Mouse (Mus musculus) C2C12 (cell line): ENCODE results near the gene Pard6a. TPM values are rescaled to one million over a fixed set of nuclear protein-coding genes. Genes with fewer than 3 reads are reported as not detected.

Experiments
- H3K27me3 ChIP-seq: one replicate; pipeline ENCODE4 v1.6.1; 2011; ENCODE audit not compliant: control insufficient read depth, insufficient read depth, insufficient read length
- H3K36me3 ChIP-seq: one replicate; pipeline ENCODE4 v1.6.1; 2011; ENCODE audit not compliant: control insufficient read depth, insufficient read depth
- H3K4me3 ChIP-seq: one replicate; pipeline ENCODE4 v1.5.1; 2011; ENCODE audit warnings: mild to moderate bottlenecking, control low read depth; ENCODE audit not compliant: poor library complexity, insufficient read depth, severe bottlenecking
- H3K79me2 ChIP-seq: one replicate; pipeline ENCODE4 v1.6.1; 2011; ENCODE audit not compliant: control insufficient read depth, insufficient read depth
- H3K79me3 ChIP-seq: one replicate; pipeline ENCODE4 v1.6.1; 2011; ENCODE audit warnings: low read depth, control low read depth
- H3ac ChIP-seq: one replicate; pipeline ENCODE3; 2011; ENCODE audit warnings: low read depth; ENCODE audit not compliant: control insufficient read depth, insufficient read length
- CEBPB ChIP-seq: IDR thresholded peaks from one replicate; pipeline ENCODE4 v1.6.1; 2011; ENCODE audit warnings: low read depth, mild to moderate bottlenecking, control low read depth, moderate library complexity
- CTCF ChIP-seq: IDR thresholded peaks from one replicate; pipeline ENCODE4 v1.5.1; 2011; ENCODE audit not compliant: control insufficient read depth, insufficient read depth, insufficient read length
- FOSL1 ChIP-seq: IDR thresholded peaks from one replicate; pipeline ENCODE4 v1.8.0; 2011; ENCODE audit warnings: mild to moderate bottlenecking, low read length; ENCODE audit not compliant: poor library complexity, insufficient read depth, severe bottlenecking
- MAX ChIP-seq: IDR thresholded peaks from one replicate; pipeline ENCODE4 v1.6.1; 2011; ENCODE audit warnings: mild to moderate bottlenecking, control low read depth
- MYOD1 ChIP-seq: IDR thresholded peaks from one replicate; pipeline ENCODE4 v1.6.1; 2011; ENCODE audit warnings: low read depth; ENCODE audit not compliant: control insufficient read depth, insufficient read length
- MYOG ChIP-seq: IDR thresholded peaks from one replicate; pipeline ENCODE4 v1.6.1; 2011; ENCODE audit not compliant: control insufficient read depth, insufficient read length; ENCODE audit errors: extremely low read depth
- USF1 ChIP-seq: IDR thresholded peaks from one replicate; pipeline ENCODE4 v1.6.1; 2011; ENCODE audit warnings: low read depth, mild to moderate bottlenecking, control low read depth, moderate library complexity
- polyA plus RNA-seq: library from polyadenylated mRNA; unstranded; fragments of >200 nt; fragmentation: generic; extraction: Trizol; gene quantifications from one replicate; pipeline ENCODE4 v1.2.1, GENCODE M21; 2012; ENCODE audit warnings: missing spikeins

Pard6a gene
- polyA plus RNA-seq, 1 experiment = 16.4 TPM

DNA sequence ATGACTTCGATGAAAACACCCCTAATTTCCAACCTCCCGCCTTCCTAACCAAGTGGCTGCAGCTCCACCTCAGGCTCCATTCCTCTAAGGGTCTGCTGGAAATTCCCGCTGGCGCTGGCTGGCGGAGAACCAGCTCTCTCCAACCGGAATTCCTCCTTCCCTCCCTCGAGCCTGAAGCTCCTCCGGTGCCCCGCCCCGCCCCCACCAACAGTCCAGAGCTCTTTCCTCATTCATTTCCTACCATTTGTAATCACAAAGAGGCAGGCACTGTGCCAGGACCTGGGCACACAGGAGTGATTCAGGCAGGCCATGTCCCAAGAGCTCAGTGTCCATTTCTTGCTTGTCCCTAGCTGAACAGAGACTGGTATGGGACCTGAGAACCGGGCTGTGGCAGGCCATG, 49.7 kb downstream of the Pard6a start:
- Histone ChIP-seq H3K27me3 (no peaks in the 10 kb centered on the region), H3K36me3 (no peaks in the 10 kb centered on the region), H3K79me3 (peaks cover 6% of the 10 kb centered on the region), H3K79me2 (peaks cover 26% of the 10 kb centered on the region), H3ac (no peak overlapping the region), H3K4me3 (no peak overlapping the region)
- TF ChIP-seq MYOG (no peak), USF1 (no peak), CTCF (no peak), CEBPB (no peak), MYOD1 (no peak), FOSL1 (no peak), MAX (no peak)

Other genes with a start within 250 kb of the Pard6a start
- gene Tppp3, start 229.6 kb upstream of the Pard6a start, polyA plus RNA-seq = 219 TPM
- 8.8 TPM for gene Zdhhc1, start 204.2 kb upstream of the Pard6a start, polyA plus RNA-seq
- gene Hsd11b2, start 182.4 kb upstream of the Pard6a start, polyA plus RNA-seq = 0.11 TPM
- gene Atp6v0d1, start 135.1 kb upstream of the Pard6a start, polyA plus RNA-seq = 95.1 TPM
- gene Ripor1, start 95.9 kb upstream of the Pard6a start, polyA plus RNA-seq = 28.7 TPM
- 30.2 TPM for gene Ctcf, start 64.6 kb upstream of the Pard6a start, polyA plus RNA-seq
- 0.18 TPM for gene Agrp, start 63.8 kb upstream of the Pard6a start, polyA plus RNA-seq
- 0.49 TPM for gene Carmil2, start 14.9 kb upstream of the Pard6a start, polyA plus RNA-seq
- 30.4 TPM for gene Acd, start within 50 bp of the Pard6a start, polyA plus RNA-seq
- 0.09 TPM for gene 4933405L10Rik, start 6.5 kb downstream of the Pard6a start, polyA plus RNA-seq
- gene Enkd1, start 7.1 kb downstream of the Pard6a start, polyA plus RNA-seq = 24.8 TPM
- gene Gfod2, start 57.5 kb downstream of the Pard6a start, polyA plus RNA-seq = 8.2 TPM
- 11.0 TPM for gene Ranbp10, start 126.2 kb downstream of the Pard6a start, polyA plus RNA-seq
- gene Tsnaxip1, start 126.6 kb downstream of the Pard6a start, polyA plus RNA-seq = 0.09 TPM
- gene Cenpt, start 152.1 kb downstream of the Pard6a start, polyA plus RNA-seq = 35.7 TPM
- 48.2 TPM for gene Thap11, start 154.0 kb downstream of the Pard6a start, polyA plus RNA-seq
- 258 TPM for gene Nutf2, start 159.4 kb downstream of the Pard6a start, polyA plus RNA-seq
- gene Edc4, start 179.7 kb downstream of the Pard6a start, polyA plus RNA-seq = 31.3 TPM
- 0.32 TPM for gene Nrn1l, start 192.4 kb downstream of the Pard6a start, polyA plus RNA-seq
- 14.4 TPM for gene Pskh1, start 199.3 kb downstream of the Pard6a start, polyA plus RNA-seq
- gene Ctrl, start 232.7 kb downstream of the Pard6a start, polyA plus RNA-seq = 0.16 TPM
- 73.5 TPM for gene Psmb10, start 237.3 kb downstream of the Pard6a start, polyA plus RNA-seq
- 1.4 TPM for gene Lcat, start 242.2 kb downstream of the Pard6a start, polyA plus RNA-seq